Mouse (Mus musculus) limb, embryonic 12.5 days (tissue): ENCODE measurements around the gene Tbxas1. TPM values are rescaled to one million over a fixed set of nuclear protein-coding genes. Genes with fewer than 3 reads are reported as not detected.

Experiments
- ATAC-seq: fragments of 200-750 bp; cut with Nextera tagmentation; 2 replicates; pipeline ENCODE4 v1.8.0; 2017; ENCODE audit warnings: low read depth, moderate TSS enrichment; ENCODE audit not compliant: insufficient number of reproducible peaks, insufficient read depth, low FRiP score, low TSS enrichment
- H3K27ac ChIP-seq: fragments of 300-500 bp; sonication (generic); 2 replicates; pipeline ENCODE4 v1.5.1; 2016; ENCODE audit warnings: mild to moderate bottlenecking, moderate library complexity
- H3K27me3 ChIP-seq: fragments of 300-500 bp; sonication (generic); 2 replicates; pipeline ENCODE4 v1.6.1; 2016; ENCODE audit warnings: mild to moderate bottlenecking, moderate library complexity
- H3K36me3 ChIP-seq: fragments of 300-500 bp; sonication (generic); 2 replicates; pipeline ENCODE4 v1.6.1; 2016; ENCODE audit warnings: mild to moderate bottlenecking, moderate library complexity
- H3K4me1 ChIP-seq: fragments of 300-500 bp; sonication (generic); replicated peaks from 2 replicates; pipeline ENCODE4 v1.6.1; 2016
- H3K4me2 ChIP-seq: fragments of 300-500 bp; sonication (generic); 2 replicates; pipeline ENCODE4 v1.6.1; 2016; ENCODE audit warnings: mild to moderate bottlenecking, moderate library complexity
- H3K4me3 ChIP-seq: fragments of 300-500 bp; sonication (generic); replicated peaks from 2 replicates; pipeline ENCODE4 v1.5.1; 2016; ENCODE audit warnings: mild to moderate bottlenecking
- H3K9ac ChIP-seq: fragments of 300-500 bp; sonication (generic); replicated peaks from 2 replicates; pipeline ENCODE4 v1.6.1; 2016; ENCODE audit warnings: mild to moderate bottlenecking, moderate library complexity
- H3K9me3 ChIP-seq: fragments of 300-500 bp; sonication (generic); 2 replicates; pipeline ENCODE4 v1.6.1; 2016; ENCODE audit warnings: mild to moderate bottlenecking, moderate library complexity
- WGBS: fragments of 180-500 bp; shearing (Covaris S2); methylation state at CpG from one replicate; pipeline ENCODE4 v1.1.7; 2016; 5-methylcytosine and 5-hydroxymethylcytosine counted together
- polyA plus RNA-seq: library from polyadenylated mRNA; unstranded; fragments of >200 nt; fragmentation: Nextera tagmentation; extraction: Ambion mirVana; gene quantifications from 2 replicates; pipeline ENCODE4 v1.2.1, GENCODE M21; 2016

Tbxas1 gene
- polyA plus RNA-seq, 1 experiment from 2014 or later: 1.1 TPM

DNA sequence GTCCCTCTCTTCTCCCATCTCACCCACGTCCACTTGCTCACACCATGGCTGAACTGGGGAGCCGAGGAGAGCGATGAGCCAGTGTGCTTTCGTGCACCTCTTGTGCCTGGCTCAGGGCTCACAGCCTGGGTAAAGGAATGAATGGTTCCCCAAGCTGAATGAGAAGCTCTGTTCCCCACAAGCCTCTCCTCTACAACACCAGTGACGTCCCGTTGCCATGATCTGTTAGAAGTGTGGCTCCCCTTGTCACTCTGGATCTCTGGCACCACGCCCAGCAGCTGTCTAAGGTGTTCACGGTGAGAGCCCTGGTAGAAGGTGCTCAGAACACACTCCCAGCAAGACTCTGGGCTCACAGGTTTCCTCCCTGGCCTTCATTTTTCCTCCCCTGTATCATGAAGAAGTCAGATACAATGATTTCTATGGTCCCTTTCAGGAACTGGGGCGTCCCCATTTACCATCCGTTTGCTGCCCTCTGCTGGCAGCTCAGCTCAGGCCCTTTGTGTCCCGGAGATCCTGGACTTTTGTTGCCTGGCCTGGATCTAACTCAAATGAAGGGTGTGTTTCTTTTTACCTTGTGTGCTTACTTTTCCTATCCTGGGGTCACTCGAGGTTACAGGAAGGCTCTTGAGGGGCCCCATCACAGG, 191.9 kb downstream of the Tbxas1 start:
- H3K36me3 ChIP-seq: no peaks in the 10 kb centered on the region
- peak; percentile 49 for ATAC-seq
- H3K9ac ChIP-seq: no peak overlapping the region
- no peak overlapping the region for H3K4me3 ChIP-seq
- no peak overlapping the region for H3K4me2 ChIP-seq
- H3K4me1 ChIP-seq: peaks cover 8% of the 10 kb centered on the region; the same call in 1 of the 2 replicates
- peaks cover 4% of the 10 kb centered on the region; the same call in 1 of the 2 replicates for H3K9me3 ChIP-seq
- 50% methylated on average over 12 of the region's 12 CpGs for WGBS
- H3K27ac ChIP-seq: no peak overlapping the region
- H3K27me3 ChIP-seq: no peaks in the 10 kb centered on the region

DNA sequence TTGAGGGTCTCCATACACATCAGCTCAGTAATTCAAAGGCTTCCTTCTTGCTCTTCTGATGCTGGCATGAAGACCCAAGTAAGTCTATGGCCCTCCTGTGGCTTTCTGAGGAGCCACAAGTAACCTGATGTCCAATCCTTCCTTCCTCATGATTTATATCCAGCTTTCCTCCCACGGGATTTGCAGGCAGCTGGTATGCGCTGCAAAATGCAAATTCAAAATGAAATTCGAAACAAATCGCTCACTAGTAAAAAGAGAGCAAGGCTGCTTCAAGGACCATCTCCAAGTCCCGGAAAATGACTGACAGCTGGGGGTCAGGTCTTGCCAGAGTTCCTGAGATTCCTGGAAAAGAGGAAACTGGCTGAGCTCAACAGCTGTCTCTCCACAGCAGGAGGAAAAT, 197.5 kb downstream of the Tbxas1 start:
- H3K27me3 ChIP-seq: 0 out of 2 replicates have a peak, but pooled peaks cover 4% of the 10 kb centered on the region
- no peak overlapping the region for H3K9ac ChIP-seq
- no peak overlapping the region for H3K4me2 ChIP-seq
- peaks cover 4% of the 10 kb centered on the region; the same call in 1 of the 2 replicates for H3K9me3 ChIP-seq
- 69% methylated on average over 5 of the region's 5 CpGs for WGBS
- peaks cover 4% of the 10 kb centered on the region; the same call in 1 of the 2 replicates for H3K4me1 ChIP-seq
- no peak for ATAC-seq
- no peaks in the 10 kb centered on the region for H3K36me3 ChIP-seq
- no peak overlapping the region for H3K4me3 ChIP-seq
- H3K27ac ChIP-seq: no peak overlapping the region

- Histone ChIP-seq H3K9me3 (peaks cover 4% of the 10 kb centered on the region; the same call in 1 of the 2 replicates), H3K4me3 (no peak overlapping the region), H3K9ac (no peak overlapping the region), H3K27ac (no peak overlapping the region), H3K27me3 (0 out of 2 replicates have a peak, but pooled peaks cover 4% of the 10 kb centered on the region), H3K4me1 (peaks cover 4% of the 10 kb centered on the region; the same call in 1 of the 2 replicates), H3K4me2 (no peak overlapping the region), H3K36me3 (no peaks in the 10 kb centered on the region)
- no peak for ATAC-seq
These were observed 199.0 kb downstream of the Tbxas1 start for GRCm38 (mm10) chr6:39074186-39074585.

DNA sequence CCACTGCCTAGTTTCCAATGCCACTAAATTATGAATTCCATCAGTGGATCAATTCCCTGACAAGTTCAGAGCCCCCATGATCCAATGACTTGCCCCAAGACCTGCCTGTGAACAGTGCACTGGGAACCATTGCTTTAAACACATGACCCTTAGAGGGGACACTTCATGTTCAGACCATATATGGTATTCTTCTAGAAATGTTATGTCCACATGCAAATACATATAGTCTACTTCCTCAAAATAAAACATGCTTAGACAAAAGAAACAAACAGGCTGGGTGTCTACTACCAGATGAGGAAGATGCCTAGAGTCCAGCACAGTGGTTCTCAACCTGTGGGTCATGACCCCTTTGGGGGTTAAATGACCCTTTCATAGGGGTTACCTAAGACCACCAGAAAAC, 201.3 kb downstream of the Tbxas1 start:
- Histone ChIP-seq H3K4me3 (no peak overlapping the region), H3K27ac (no peak overlapping the region), H3K9me3 (no peaks in the 10 kb centered on the region)

GRCm38 (mm10) chr6:39104631-39105030, 229.4 kb downstream of the Tbxas1 start:
- H3K4me2 ChIP-seq: no peak overlapping the region
- ATAC-seq: no peak
- no peaks in the 10 kb centered on the region for H3K4me1 ChIP-seq
- no peak overlapping the region for H3K4me3 ChIP-seq
- H3K36me3 ChIP-seq: no peaks in the 10 kb centered on the region
- no peaks in the 10 kb centered on the region for H3K9me3 ChIP-seq
- no peak overlapping the region for H3K27ac ChIP-seq
- no peaks in the 10 kb centered on the region for H3K27me3 ChIP-seq
- WGBS: 83% methylated on average over 4 of the region's 4 CpGs
- H3K9ac ChIP-seq: no peak overlapping the region

More for the DNA sequence above, 201.3 kb downstream of the Tbxas1 start:
- H3K27me3 ChIP-seq: 0 out of 2 replicates have a peak, but pooled peaks cover 4% of the 10 kb centered on the region
- no peak overlapping the region for H3K4me2 ChIP-seq
- H3K36me3 ChIP-seq: no peaks in the 10 kb centered on the region
- no peak for ATAC-seq
- no peaks in the 10 kb centered on the region for H3K4me1 ChIP-seq
- H3K9ac ChIP-seq: no peak overlapping the region

GRCm38 (mm10) chr6:39106812-39107211, 231.6 kb downstream of the Tbxas1 start:
- Histone ChIP-seq H3K4me2 (no peak overlapping the region), H3K27ac (no peak overlapping the region), H3K9me3 (no peaks in the 10 kb centered on the region), H3K36me3 (no peaks in the 10 kb centered on the region), H3K4me1 (no peaks in the 10 kb centered on the region), H3K4me3 (no peak overlapping the region), H3K27me3 (no peaks in the 10 kb centered on the region), H3K9ac (no peak overlapping the region)
- WGBS: 64% methylated on average over 2 of the region's 2 CpGs
- ATAC-seq: no peak

DNA sequence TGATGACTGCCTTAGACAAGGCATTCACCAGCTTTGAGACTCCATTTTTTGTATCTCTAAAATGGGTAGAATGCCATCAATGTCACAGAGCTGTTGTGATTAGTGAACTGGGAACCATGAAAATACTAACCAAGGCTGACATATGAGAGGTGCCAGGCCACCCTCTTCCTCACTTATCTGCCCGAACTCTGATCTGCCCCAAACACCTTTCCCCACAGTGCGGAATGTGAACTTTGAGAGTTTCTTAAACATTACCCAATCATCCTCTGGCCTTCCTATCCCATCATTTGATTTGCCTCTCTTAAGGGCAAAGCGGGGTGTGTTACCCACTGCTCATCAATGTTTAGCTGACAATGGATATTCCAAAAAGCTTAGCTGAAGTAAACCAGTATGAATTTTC, 237.5 kb downstream of the Tbxas1 start:
- H3K4me3 ChIP-seq: no peak overlapping the region
- H3K9me3 ChIP-seq: no peaks in the 10 kb centered on the region
- no peaks in the 10 kb centered on the region for H3K36me3 ChIP-seq
- H3K27ac ChIP-seq: no peak overlapping the region
- H3K4me1 ChIP-seq: peaks cover 5% of the 10 kb centered on the region; the same call in 1 of the 2 replicates
- WGBS: 92% methylated on average over 3 of the region's 3 CpGs
- H3K27me3 ChIP-seq: peaks cover 32% of the 10 kb centered on the region
- no peak overlapping the region for H3K4me2 ChIP-seq
- no peak for ATAC-seq
- H3K9ac ChIP-seq: no peak overlapping the region

- H3K4me1 ChIP-seq: peaks cover 5% of the 10 kb centered on the region; the same call in 1 of the 2 replicates
- no peaks in the 10 kb centered on the region for H3K9me3 ChIP-seq
- 76% methylated on average over 3 of the region's 3 CpGs for WGBS
These were observed 237.9 kb downstream of the Tbxas1 start for GRCm38 (mm10) chr6:39113141-39113540.

GRCm38 (mm10) chr6:39115438-39115837, 240.2 kb downstream of the Tbxas1 start:
- H3K4me3 ChIP-seq: no peak overlapping the region
- no peak overlapping the region for H3K27ac ChIP-seq
- H3K36me3 ChIP-seq: no peaks in the 10 kb centered on the region
- no peak for ATAC-seq
- WGBS: 72% methylated on average over 1 of the region's 1 CpGs
- H3K4me2 ChIP-seq: no peak overlapping the region
- H3K9ac ChIP-seq: no peak overlapping the region
- H3K27me3 ChIP-seq: peaks cover 58% of the 10 kb centered on the region
- peaks cover 8% of the 10 kb centered on the region for H3K9me3 ChIP-seq
- peaks cover 5% of the 10 kb centered on the region; the same call in 1 of the 2 replicates for H3K4me1 ChIP-seq

More at GRCm38 (mm10) chr6:39113141-39113540, 237.9 kb downstream of the Tbxas1 start:
- Histone ChIP-seq H3K4me2 (no peak overlapping the region), H3K4me3 (no peak overlapping the region), H3K36me3 (no peaks in the 10 kb centered on the region), H3K9ac (no peak overlapping the region), H3K27me3 (peaks cover 37% of the 10 kb centered on the region), H3K27ac (no peak overlapping the region)
- ATAC-seq: no peak

DNA sequence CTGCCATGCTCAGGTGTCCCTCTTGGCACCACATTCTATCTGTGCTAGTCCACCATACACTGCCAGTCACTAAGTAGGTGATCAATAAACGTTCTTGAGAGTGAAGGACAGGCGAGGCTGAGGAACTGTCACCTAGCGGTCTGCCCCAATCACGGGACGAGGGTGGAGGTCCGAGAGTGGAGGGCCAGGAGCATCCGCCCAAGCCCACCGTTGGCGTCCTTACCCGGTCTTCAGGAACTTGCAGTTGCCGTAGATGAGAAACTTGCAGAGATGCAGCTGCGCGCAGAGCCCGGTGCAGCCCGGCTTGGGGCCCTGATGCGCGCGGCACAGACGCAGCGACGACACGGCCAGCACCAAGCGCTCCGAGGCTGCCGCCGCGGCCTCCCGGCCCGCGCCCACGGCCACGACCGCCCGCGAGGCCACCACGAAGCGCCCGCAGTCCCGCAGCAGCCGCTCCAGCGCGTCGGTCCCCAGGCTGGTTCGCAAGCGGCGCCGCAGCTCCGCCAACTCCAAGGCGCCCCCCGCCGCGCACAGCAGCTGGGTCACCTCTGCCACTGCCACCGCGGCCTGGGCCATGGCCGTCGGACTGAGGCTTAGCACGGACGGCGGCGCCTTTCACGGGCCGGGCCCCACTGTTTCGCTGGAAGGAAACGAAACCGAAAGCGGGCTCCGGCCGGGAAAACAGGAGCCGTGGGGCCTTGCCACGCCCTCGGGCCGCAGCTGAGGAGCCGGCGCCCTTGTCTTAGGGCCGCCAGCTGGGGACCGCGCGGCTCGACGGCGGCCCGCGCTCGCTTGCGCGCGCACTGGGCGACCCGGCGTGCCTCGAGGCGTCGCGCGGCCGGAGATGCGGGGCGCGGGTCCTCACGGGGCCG, 242.6 kb downstream of the Tbxas1 start, which contains the start of gene Parp12:
TSS of gene Parp12 (minus strand) at position 766 of the 872 bp plus-strand sequence.
- H3K9ac ChIP-seq: peak within 1 kb of the TSS; percentile 80
- H3K4me2 ChIP-seq: peak within 1 kb of the TSS; percentile 66
- no peak within 1 kb of the TSS for H3K27ac ChIP-seq
- H3K4me1 ChIP-seq: peaks cover 5% of the 10 kb centered on the region; the same call in 1 of the 2 replicates
- H3K4me3 ChIP-seq: peak within 1 kb of the TSS; percentile 80
- peaks cover 58% of the 10 kb centered on the region for H3K27me3 ChIP-seq
- H3K36me3 ChIP-seq: no peaks in the 10 kb centered on the region
- peak; percentile 63; the same call in 1 of the 2 replicates for ATAC-seq
- peaks cover 8% of the 10 kb centered on the region for H3K9me3 ChIP-seq
- 2% methylated on average over 101 of the region's 101 CpGs for WGBS

DNA sequence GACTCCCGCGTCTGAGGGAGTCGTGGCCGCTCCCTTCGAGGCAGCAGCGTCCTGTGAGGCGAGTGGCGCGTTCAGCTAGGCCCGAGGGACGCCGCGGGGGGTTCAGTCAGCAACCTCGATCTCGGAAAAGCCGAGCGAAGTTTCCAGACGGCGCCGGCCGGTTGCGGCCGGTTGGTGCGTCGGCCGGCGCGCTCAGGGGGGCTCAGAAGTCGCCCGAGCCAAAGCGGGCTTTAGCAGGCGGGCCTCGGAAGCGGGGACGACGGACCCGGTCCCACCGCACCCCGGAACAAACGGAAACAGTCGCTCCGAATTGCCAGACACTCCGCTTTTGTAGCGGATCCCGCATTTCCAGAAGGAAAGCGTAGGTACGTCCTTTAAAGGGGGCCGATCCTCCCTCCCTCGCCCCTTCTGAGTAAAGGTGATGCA, 243.3 kb downstream of the Tbxas1 start:
- H3K27me3 ChIP-seq: peaks cover 58% of the 10 kb centered on the region
- WGBS: 12% methylated on average over 49 of the region's 49 CpGs
- H3K9ac ChIP-seq: peak overlapping the region; percentile 80
- H3K4me3 ChIP-seq: peak overlapping the region; percentile 80
- no peak overlapping the region for H3K27ac ChIP-seq
- peak overlapping the region; percentile 66 for H3K4me2 ChIP-seq
- peaks cover 5% of the 10 kb centered on the region; the same call in 1 of the 2 replicates for H3K4me1 ChIP-seq
- peaks cover 8% of the 10 kb centered on the region for H3K9me3 ChIP-seq
- no peaks in the 10 kb centered on the region for H3K36me3 ChIP-seq
- no peak for ATAC-seq
